Mouse (Mus musculus) stomach, embryonic 16.5 days (tissue): Measurements from ENCODE around the gene Tagap1. TPM values are rescaled to one million over a fixed set of nuclear protein-coding genes. Genes with fewer than 3 reads are reported as not detected.
A peak's percentile ranks its signal among the peaks of the same experiment; 100 is the strongest.
"Not testable (repeated sequence)": the region's sequence is repeated elsewhere in the genome, so short reads cannot be mapped to it uniquely, and the experiment has no call there.

ENCODE experiments used
- ATAC-seq: fragments of 200-750 bp; cut with Nextera tagmentation; 2 replicates; pipeline ENCODE4 v1.8.0; 2017; ENCODE audit warnings: moderate number of reproducible peaks, moderate TSS enrichment; ENCODE audit not compliant: insufficient read depth, low FRiP score
- H3K27ac ChIP-seq: fragments of 300-500 bp; sonication (generic); 2 replicates; pipeline ENCODE4 v1.5.1; 2014; ENCODE audit warnings: low read length
- H3K27me3 ChIP-seq: fragments of 300-500 bp; sonication (generic); 2 replicates; pipeline ENCODE4 v1.6.1; 2014; ENCODE audit warnings: low read length, control low read depth, mixed read lengths; ENCODE audit not compliant: control insufficient read depth, insufficient read depth
- H3K36me3 ChIP-seq: fragments of 300-500 bp; sonication (generic); 2 replicates; pipeline ENCODE4 v1.6.1; 2014; ENCODE audit warnings: low read length; ENCODE audit not compliant: control insufficient read depth, insufficient read depth
- H3K4me1 ChIP-seq: fragments of 300-500 bp; sonication (generic); 2 replicates; pipeline ENCODE4 v1.6.1; 2014; ENCODE audit warnings: low read length, control low read depth, mixed read lengths; ENCODE audit not compliant: control insufficient read depth, insufficient read depth
- H3K4me2 ChIP-seq: fragments of 300-500 bp; sonication (generic); 2 replicates; pipeline ENCODE4 v1.6.1; 2014; ENCODE audit warnings: low read depth, low read length, mixed read lengths
- H3K4me3 ChIP-seq: fragments of 300-500 bp; sonication (generic); replicated peaks from 2 replicates; pipeline ENCODE4 v1.5.1; 2014; ENCODE audit warnings: mild to moderate bottlenecking, low read length
- H3K9ac ChIP-seq: fragments of 300-500 bp; sonication (generic); 2 replicates; pipeline ENCODE4 v1.6.1; 2014; ENCODE audit warnings: low read length
- H3K9me3 ChIP-seq: fragments of 300-500 bp; sonication (generic); replicated peaks from 2 replicates; pipeline ENCODE4 v1.6.1; 2016; ENCODE audit warnings: low read length, control low read depth; ENCODE audit not compliant: control insufficient read depth
- WGBS: fragments of 180-500 bp; shearing (Covaris S2); extraction: QIAGEN DNeasy Blood & Tissue Kit; methylation state at CpG from one replicate; pipeline ENCODE4 v1.1.7; 2014; 5-methylcytosine and 5-hydroxymethylcytosine counted together
- polyA plus RNA-seq: library from polyadenylated mRNA; unstranded; fragments of >200 nt; fragmentation: Nextera tagmentation; extraction: Ambion mirVana; gene quantifications from 2 replicates; pipeline ENCODE4 v1.2.1, GENCODE M21; 2015

The Tagap1 gene
- polyA plus RNA-seq, 1 experiment from 2014 or later = 37.6 TPM

DNA sequence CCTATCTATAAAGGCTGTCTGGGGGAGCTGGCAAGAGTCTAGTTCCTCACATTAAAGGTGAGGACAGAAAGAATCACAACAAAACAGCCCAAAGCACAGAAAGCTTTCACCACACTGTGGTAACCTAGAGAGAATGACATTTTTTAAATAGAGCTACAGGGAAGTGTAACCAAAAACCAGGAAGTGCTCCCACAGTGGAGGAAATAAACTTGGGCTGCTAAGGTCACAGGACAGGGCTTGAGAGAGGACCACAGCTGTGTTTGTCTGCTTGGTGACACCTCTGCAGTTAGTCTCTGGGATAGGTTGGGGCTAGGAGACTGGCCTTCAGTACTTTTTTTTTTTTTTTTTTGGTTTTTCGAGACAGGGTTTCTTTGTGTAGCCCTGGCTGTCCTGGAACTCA is 6.7 kb upstream of the Tagap1 start:
- H3K36me3 ChIP-seq, H3K9ac ChIP-seq, H3K4me3 ChIP-seq, H3K4me1 ChIP-seq, H3K4me2 ChIP-seq, H3K27ac ChIP-seq, H3K27me3 ChIP-seq, H3K9me3 ChIP-seq, ATAC-seq: not testable (repeated sequence)
- WGBS = no CpG with 5 or more reads among the region's 1 CpGs

- not testable (repeated sequence) for H3K4me3 ChIP-seq, H3K9ac ChIP-seq, H3K4me1 ChIP-seq, ATAC-seq, H3K27ac ChIP-seq, H3K27me3 ChIP-seq, H3K36me3 ChIP-seq, H3K4me2 ChIP-seq, H3K9me3 ChIP-seq
- WGBS = 16% methylated on average over 6 of the region's 6 CpGs
These were observed 4.4 kb upstream of the Tagap1 start for GRCm38 (mm10) chr17:6965364-6965763.

- not testable (repeated sequence) for H3K9ac ChIP-seq
These were observed 2.0 kb upstream of the Tagap1 start for GRCm38 (mm10) chr17:6962936-6963335.

GRCm38 (mm10) chr17:6962339-6962738 is 1.4 kb upstream of the Tagap1 start:
- H3K9me3 ChIP-seq, H3K9ac ChIP-seq, H3K36me3 ChIP-seq, H3K4me3 ChIP-seq, H3K4me1 ChIP-seq, H3K4me2 ChIP-seq, H3K27ac ChIP-seq, ATAC-seq, H3K27me3 ChIP-seq: not testable (repeated sequence)
- 81% methylated on average over 3 of the region's 6 CpGs for whole genome bisulfite sequencing

More at GRCm38 (mm10) chr17:6962936-6963335, 2.0 kb upstream of the Tagap1 start:
- not testable (repeated sequence) for ATAC-seq, H3K4me3 ChIP-seq, H3K27ac ChIP-seq, H3K27me3 ChIP-seq, H3K4me1 ChIP-seq, H3K36me3 ChIP-seq, H3K9me3 ChIP-seq, H3K4me2 ChIP-seq
- 53% methylated on average over 4 of the region's 4 CpGs for WGBS

- ATAC-seq = peak; percentile 98
- not testable (repeated sequence) for H3K36me3 ChIP-seq, H3K9me3 ChIP-seq, H3K27me3 ChIP-seq, H3K27ac ChIP-seq, H3K9ac ChIP-seq, H3K4me1 ChIP-seq
- WGBS = under 1% methylated on average over 16 of the region's 48 CpGs
- Histone ChIP-seq H3K4me2 (peak overlapping the region; percentile 35; the same call in 1 of the 2 replicates), H3K4me3 (peak overlapping the region; percentile 35)
These were observed 435 bp upstream of the Tagap1 start for GRCm38 (mm10) chr17:6961181-6962000.

DNA sequence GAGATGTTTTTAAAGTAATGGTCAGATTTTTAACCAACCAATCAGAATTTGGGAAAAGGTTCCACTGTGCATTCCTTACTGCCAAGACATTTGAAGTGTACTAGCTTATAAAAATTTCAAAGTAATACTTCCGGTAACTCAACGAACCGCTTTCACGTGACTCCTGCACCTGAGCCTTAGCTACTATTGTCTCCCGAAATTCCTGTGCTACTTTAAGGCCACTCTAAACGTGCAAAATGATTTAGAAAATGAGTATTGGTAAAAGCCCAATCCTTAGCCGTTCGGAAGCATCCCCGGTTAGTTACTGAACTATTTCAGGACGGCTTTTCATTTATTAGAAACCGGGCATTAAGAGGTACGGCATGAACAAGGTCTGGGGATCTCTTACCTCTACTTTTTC is 607 bp downstream of the Tagap1 start:
- H3K27ac ChIP-seq, H3K36me3 ChIP-seq, ATAC-seq: not testable (repeated sequence)

GRCm38 (mm10) chr17:6959543-6960259 is 1.3 kb downstream of the Tagap1 start:
- 59% methylated on average over 3 of the region's 6 CpGs for WGBS
- H3K27ac ChIP-seq, H3K9me3 ChIP-seq, ATAC-seq, H3K27me3 ChIP-seq, H3K36me3 ChIP-seq, H3K4me1 ChIP-seq, H3K9ac ChIP-seq: not testable (repeated sequence)
- peak overlapping the region; percentile 26 for H3K4me3 ChIP-seq
- peak overlapping the region; percentile 40 for H3K4me2 ChIP-seq

More for the DNA sequence above, 607 bp downstream of the Tagap1 start:
- H3K4me2 ChIP-seq = peak overlapping the region; percentile 40
- WGBS = under 1% methylated on average over 12 of the region's 12 CpGs
- H3K9me3 ChIP-seq, H3K27me3 ChIP-seq, H3K4me1 ChIP-seq: not testable (repeated sequence)
- peak overlapping the region; percentile 52 for H3K4me3 ChIP-seq
- peak overlapping the region; percentile 68; the same call in 1 of the 2 replicates for H3K9ac ChIP-seq

DNA sequence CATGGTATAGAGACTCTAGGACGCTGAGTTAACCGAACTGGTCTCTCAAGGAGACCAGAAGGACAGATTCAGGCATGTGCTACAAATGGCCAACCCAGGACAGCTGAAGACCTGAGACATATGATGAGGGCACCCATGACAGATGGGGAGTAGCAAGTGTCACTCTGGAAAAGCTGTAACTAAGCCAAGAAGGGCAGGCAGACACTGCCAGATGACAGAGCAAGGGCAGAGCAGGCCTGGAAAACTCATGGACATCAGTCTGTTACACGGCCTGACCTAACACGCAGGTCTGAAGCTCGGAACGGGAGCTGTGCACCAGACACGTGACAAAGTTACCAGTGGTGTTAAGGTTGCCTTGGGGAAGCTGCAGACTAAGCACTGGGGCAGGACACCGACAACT is 2.1 kb downstream of the Tagap1 start:
- not testable (repeated sequence) for H3K9ac ChIP-seq, H3K4me3 ChIP-seq, H3K9me3 ChIP-seq, ATAC-seq, H3K36me3 ChIP-seq, H3K27ac ChIP-seq, H3K27me3 ChIP-seq, H3K4me2 ChIP-seq, H3K4me1 ChIP-seq
- WGBS = 78% methylated on average over 5 of the region's 8 CpGs

- peak overlapping the region; percentile 72 for H3K9ac ChIP-seq
- WGBS = 8% methylated on average over 9 of the region's 9 CpGs
- H3K27me3 ChIP-seq, H3K4me1 ChIP-seq, H3K9me3 ChIP-seq, H3K36me3 ChIP-seq: not testable (repeated sequence)
- peak overlapping the region; percentile 60 for H3K4me3 ChIP-seq
- peak overlapping the region; percentile 82 for H3K27ac ChIP-seq
- ATAC-seq = peak; percentile 39; the same call in 1 of the 2 replicates
- H3K4me2 ChIP-seq = peak overlapping the region; percentile 57
These were observed 12.2 kb downstream of the Tagap1 start for GRCm38 (mm10) chr17:6948769-6949228.
